Mouse (Mus musculus) cortical plate, adult 2 months (tissue): ENCODE results near the gene Col19a1. TPM values are rescaled to one million over a fixed set of nuclear protein-coding genes. Genes with fewer than 3 reads are reported as not detected.
A peak's percentile ranks its signal among the peaks of the same experiment; 100 is the strongest.

Source experiments
- H3K27ac ChIP-seq: fragments of 200-500 bp; 2 replicates; pipeline ENCODE4 v1.5.1; 2012; ENCODE audit warnings: low read length, control low read depth, inconsistent platforms; ENCODE audit not compliant: insufficient read depth
- H3K4me1 ChIP-seq: fragments of 200-500 bp; 2 replicates; pipeline ENCODE4 v1.6.1; 2011; ENCODE audit warnings: low read length; ENCODE audit not compliant: control insufficient read depth, insufficient read depth
- H3K4me3 ChIP-seq: fragments of 200-500 bp; 2 replicates; pipeline ENCODE4 v1.5.1; 2011; ENCODE audit warnings: mild to moderate bottlenecking, low read length, control low read depth; ENCODE audit not compliant: insufficient read depth
- CTCF ChIP-seq: fragments of 200-500 bp; IDR thresholded peaks from 2 replicates; pipeline ENCODE4 v1.5.1; 2011; ENCODE audit warnings: mild to moderate bottlenecking, control low read depth, low read length; ENCODE audit not compliant: insufficient read depth; ENCODE audit errors: extremely low read depth
- POLR2A ChIP-seq: fragments of 200-500 bp; IDR thresholded peaks from 2 replicates; pipeline ENCODE4 v1.6.1; 2011; ENCODE audit warnings: mild to moderate bottlenecking, low read length, control low read depth; ENCODE audit not compliant: insufficient read depth; ENCODE audit errors: extremely low read depth
- polyA plus RNA-seq: library from polyadenylated mRNA; depleted of rRNA; stranded (reverse); fragments of >200 nt; gene quantifications from 2 replicates; pipeline ENCODE4 v1.2.3, GENCODE M21; 2012

Col19a1 gene
- polyA plus RNA-seq, 1 experiment, result 7.3 TPM

DNA sequence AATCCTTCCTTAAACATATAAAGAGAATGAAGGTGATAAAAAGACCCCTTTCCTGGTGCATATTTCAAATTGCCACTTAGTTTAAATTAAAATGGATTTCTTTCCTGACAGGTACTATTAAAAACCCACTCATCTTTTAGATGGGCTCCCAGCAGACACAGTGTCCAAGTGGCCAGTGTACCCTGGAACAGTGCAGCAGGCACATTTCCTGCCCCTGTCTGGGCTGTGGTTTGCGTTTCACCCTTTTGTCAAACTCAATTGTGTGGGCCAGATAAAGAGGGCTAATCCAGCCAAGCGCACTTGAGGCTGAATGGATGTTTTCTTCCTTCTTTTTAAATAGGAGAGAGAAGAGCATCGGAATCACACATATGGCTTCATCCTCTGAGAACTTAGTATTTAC lies 320.2 kb downstream of the Col19a1 start:
- Histone ChIP-seq H3K4me3 (no peak overlapping the region), H3K27ac (no peak overlapping the region), H3K4me1 (no peaks in the 10 kb centered on the region)
- no peak for TF ChIP-seq POLR2A
- TF ChIP-seq CTCF, result no peak

DNA sequence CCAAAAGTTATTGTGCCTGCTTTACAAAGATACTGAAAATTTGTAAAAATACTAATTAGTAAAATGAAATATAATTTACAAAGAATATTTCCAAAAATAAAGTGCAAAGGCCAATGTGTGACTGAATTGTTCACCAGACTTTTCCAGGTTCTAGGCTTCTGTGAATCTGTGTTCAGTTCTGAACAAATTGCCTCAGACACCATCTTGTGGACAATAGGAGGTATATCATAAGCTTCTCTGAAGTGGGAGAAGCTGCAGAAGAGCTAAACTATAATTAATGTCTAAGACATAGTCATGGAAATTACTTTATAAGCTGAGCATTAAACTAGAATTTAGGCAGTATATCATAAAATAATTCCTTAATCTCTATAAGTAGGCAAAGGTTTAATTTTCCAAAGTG lies 326.1 kb downstream of the Col19a1 start:
- no peak for TF ChIP-seq POLR2A
- TF ChIP-seq CTCF, result no peak
- no peak overlapping the region for H3K4me3 ChIP-seq
- no peaks in the 10 kb centered on the region for H3K4me1 ChIP-seq
- H3K27ac ChIP-seq, result no peak overlapping the region

DNA sequence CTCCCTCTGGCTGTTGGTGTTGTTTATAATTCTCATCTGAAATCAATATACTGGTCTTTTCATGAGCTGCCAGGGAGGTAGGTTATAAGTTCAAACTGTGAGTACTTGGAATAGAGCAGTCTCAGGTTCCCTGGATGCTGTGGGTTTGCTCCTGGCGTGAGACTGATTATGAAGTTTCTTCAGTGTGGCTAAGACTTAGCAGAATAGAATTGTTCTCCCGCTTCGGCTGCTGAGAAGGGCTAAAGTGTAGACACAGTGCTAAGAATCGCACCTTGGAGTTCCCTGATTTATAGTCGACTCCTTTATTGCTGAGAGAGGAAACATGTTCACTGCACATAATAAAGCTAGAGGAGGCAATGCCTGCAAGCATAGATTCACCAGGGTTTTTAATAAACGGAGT lies 327.9 kb downstream of the Col19a1 start:
- H3K4me3 ChIP-seq, result no peak overlapping the region
- H3K27ac ChIP-seq, result no peak overlapping the region
- no peaks in the 10 kb centered on the region for H3K4me1 ChIP-seq
- no peak for TF ChIP-seq POLR2A

DNA sequence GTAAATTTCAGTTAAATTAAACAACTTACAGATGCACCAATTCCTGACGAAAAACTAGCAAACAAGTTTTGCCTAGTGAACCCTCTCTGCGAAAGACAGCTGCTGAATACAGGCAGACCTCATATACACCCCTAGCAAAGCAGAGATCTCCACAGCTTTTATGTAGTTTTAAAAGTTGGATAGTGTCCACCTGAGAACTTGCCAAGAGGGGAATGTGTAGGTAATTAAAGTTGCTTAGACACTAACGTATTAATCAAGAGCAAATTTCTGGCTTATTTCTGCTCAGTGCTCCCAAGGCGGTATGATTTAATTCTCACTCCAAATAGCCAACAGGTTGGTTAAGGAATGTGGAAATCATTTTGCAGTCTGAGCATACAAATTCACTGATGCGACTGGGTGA lies 329.3 kb downstream of the Col19a1 start:
- TF ChIP-seq CTCF (no peak), POLR2A (no peak)
- no peak overlapping the region for H3K4me3 ChIP-seq
- no peak overlapping the region for H3K27ac ChIP-seq
- no peaks in the 10 kb centered on the region for H3K4me1 ChIP-seq

DNA sequence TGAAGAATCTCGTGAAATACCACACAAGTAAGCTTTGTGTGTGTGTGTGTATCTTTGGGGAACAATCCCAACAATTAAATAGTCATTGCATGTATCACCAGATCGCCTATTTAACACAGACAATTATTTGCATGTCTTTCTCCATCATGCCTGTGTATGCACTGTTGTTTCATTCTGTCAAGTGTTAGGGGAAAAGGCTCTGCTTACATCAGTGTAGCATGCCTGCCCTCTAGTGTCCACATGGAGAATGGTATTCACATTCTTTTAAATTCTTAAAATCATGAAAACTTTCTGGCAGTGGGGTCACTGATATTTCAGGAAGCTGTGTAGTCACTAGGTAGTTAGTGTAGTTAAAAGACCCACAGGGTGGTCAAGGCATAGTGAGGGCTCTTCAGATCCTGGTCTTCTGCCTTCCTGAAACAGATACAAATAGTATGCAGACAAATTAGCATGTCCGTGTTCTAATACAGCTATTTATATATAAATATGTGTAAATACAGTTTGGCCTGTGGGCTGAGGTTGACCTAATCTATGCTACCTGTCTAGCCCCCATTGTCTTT lies 338.1 kb downstream of the Col19a1 start:
- no peak overlapping the region for H3K4me3 ChIP-seq
- H3K4me1 ChIP-seq, result no peaks in the 10 kb centered on the region; the same call in 1 of the 2 replicates
- no peak for TF ChIP-seq POLR2A
- peak; percentile 82 for TF ChIP-seq CTCF
- H3K27ac ChIP-seq, result no peak overlapping the region

DNA sequence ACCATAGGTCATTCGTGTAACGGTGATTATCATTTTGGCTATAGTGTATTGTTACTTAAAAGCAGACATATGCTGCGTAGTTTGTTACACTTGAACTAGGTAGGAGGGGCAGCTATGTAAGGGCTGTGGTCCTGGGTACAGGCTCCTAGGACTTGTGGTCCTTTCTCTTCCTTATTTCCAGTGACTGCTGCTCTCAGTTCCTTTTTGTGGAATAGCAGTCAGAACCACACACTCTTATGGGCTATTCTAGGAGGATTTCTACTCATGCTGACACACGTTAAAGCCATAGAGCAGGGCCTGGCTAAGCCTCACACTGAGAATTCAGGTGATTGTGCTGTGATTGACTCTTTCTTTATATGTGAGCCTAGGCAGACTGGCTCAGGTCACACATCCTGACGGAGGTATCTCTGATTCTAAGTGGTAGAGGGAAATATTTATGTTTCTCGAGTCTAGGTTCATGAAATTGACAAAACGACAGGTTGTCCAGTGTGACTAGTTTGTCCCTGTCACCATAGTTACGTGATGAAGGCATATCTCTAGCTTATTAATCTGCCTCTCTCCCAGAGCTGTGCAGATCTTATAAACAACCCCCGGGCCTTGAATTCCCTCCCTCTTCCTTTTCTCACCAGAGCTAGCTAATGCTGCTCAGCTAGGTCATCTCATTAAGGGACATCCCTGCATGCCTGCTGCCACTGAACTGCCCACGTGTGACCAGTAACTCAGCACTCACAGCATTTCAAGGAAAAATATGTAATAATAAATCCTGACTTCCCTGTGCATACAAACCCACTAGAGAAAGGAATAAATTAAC lies 338.8 kb downstream of the Col19a1 start:
- no peaks in the 10 kb centered on the region; the same call in 1 of the 2 replicates for H3K4me1 ChIP-seq
- no peak overlapping the region for H3K4me3 ChIP-seq
- TF ChIP-seq CTCF (no peak), POLR2A (no peak)
- H3K27ac ChIP-seq, result no peak overlapping the region

DNA sequence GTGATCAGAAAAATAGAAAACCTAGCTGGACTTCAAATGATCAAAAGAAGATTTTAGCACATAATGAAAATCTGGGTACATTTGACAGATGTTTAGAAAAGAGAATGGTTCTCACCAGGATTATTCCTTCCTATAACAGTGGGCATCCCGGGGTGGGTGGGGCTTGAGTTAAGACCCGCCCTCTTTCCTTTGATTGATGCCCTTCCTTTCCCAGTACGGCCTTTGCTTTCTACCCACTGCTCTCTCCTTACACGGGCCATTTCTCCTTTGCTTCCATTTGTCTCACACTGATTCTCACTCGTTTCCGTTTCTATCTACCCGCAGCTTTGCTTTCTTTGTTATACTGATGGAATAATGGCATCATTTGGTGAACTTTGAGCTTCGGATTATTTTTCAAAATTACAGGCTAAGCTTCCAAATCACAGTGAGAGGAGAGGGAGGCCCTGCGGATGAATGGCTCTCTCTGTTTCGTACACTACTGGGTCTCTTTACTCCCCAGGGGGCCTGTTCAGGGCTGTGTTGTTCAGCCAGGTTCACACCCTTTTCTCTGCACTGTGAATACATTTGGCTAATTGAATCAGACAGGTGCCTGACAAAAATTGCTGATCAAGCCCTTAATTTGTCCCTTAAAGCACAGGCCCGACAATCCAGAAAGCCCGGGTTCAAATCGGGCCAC lies 341.4 kb downstream of the Col19a1 start:
- Histone ChIP-seq H3K27ac (no peak overlapping the region), H3K4me1 (peaks cover 2% of the 10 kb centered on the region; the same call in 1 of the 2 replicates), H3K4me3 (no peak overlapping the region)
- TF ChIP-seq CTCF (no peak), POLR2A (no peak)

DNA sequence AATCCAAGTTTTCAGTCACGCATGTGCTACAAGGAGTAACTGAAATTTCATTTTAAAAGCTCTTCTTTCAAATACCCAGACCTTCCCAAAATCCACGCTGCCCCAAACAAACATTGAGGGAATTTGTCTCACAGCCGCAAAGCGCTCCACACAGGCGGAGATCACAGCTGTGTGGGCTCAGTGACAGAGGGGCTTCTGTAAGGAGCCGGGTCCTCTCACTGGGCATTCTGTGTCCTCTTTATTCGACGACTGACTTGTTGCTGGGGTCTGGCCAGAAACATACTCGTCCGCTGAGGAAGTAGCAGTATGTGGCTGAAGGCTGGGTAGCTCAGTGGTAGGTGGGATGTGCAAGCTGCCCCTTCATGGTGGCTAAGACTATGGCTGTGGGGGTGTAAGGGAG lies 342.3 kb downstream of the Col19a1 start:
- Histone ChIP-seq H3K27ac (no peak overlapping the region), H3K4me3 (no peak overlapping the region), H3K4me1 (peaks cover 2% of the 10 kb centered on the region; the same call in 1 of the 2 replicates)
- TF ChIP-seq CTCF (no peak), POLR2A (no peak)

DNA sequence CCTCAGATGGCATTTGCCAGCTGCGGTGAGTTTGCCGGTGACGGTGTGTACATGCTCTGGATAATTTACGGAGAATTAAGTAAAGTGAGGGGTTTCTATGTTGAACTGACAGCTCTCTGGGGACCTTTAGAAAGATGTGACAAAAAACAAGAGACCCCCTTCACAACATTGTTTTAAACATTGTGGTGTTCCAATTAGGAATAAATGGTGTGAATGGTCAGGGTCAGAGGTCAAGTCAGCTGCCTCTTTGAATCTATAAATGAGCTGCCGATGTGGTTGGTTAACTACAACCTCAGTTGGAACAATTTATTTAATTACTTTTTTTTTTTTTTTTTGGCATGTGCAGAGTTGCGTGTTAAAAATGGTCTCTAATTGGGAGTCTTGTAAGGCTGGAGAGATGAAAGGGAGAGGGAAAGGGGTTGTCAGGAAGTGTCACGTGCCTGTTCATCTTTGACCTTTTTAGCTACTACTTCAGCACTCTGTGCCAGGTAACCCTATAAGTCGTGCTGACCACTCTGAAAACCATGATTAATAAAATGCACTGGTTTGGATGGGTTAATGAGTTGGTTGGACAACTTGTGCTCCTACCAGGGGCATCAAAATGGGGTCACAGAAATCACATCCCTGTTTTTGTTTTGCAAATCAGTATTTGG lies 347.1 kb downstream of the Col19a1 start:
- TF ChIP-seq CTCF, result no peak
- TF ChIP-seq POLR2A, result no peak
- peaks cover 2% of the 10 kb centered on the region; the same call in 1 of the 2 replicates for H3K4me1 ChIP-seq
- H3K4me3 ChIP-seq, result no peak overlapping the region
- H3K27ac ChIP-seq, result no peak overlapping the region
